Mouse (Mus musculus) C2C12 (cell line): Measurements from ENCODE around the gene Dip2c. TPM values are rescaled to one million over a fixed set of nuclear protein-coding genes. Genes with fewer than 3 reads are reported as not detected.

Experiments used
- H3K27me3 ChIP-seq: one replicate; pipeline ENCODE4 v1.6.1; 2011; ENCODE audit not compliant: control insufficient read depth, insufficient read depth, insufficient read length
- H3K36me3 ChIP-seq: one replicate; pipeline ENCODE4 v1.6.1; 2011; ENCODE audit not compliant: control insufficient read depth, insufficient read depth
- H3K4me3 ChIP-seq: one replicate; pipeline ENCODE4 v1.5.1; 2011; ENCODE audit warnings: mild to moderate bottlenecking, control low read depth; ENCODE audit not compliant: poor library complexity, insufficient read depth, severe bottlenecking
- H3K79me2 ChIP-seq: one replicate; pipeline ENCODE4 v1.6.1; 2011; ENCODE audit not compliant: control insufficient read depth, insufficient read depth
- H3K79me3 ChIP-seq: one replicate; pipeline ENCODE4 v1.6.1; 2011; ENCODE audit warnings: low read depth, control low read depth
- H3ac ChIP-seq: one replicate; pipeline ENCODE3; 2011; ENCODE audit warnings: low read depth; ENCODE audit not compliant: control insufficient read depth, insufficient read length
- CEBPB ChIP-seq: IDR thresholded peaks from one replicate; pipeline ENCODE4 v1.6.1; 2011; ENCODE audit warnings: low read depth, mild to moderate bottlenecking, control low read depth, moderate library complexity
- CTCF ChIP-seq: IDR thresholded peaks from one replicate; pipeline ENCODE4 v1.5.1; 2011; ENCODE audit not compliant: control insufficient read depth, insufficient read depth, insufficient read length
- FOSL1 ChIP-seq: IDR thresholded peaks from one replicate; pipeline ENCODE4 v1.8.0; 2011; ENCODE audit warnings: mild to moderate bottlenecking, low read length; ENCODE audit not compliant: poor library complexity, insufficient read depth, severe bottlenecking
- MAX ChIP-seq: IDR thresholded peaks from one replicate; pipeline ENCODE4 v1.6.1; 2011; ENCODE audit warnings: mild to moderate bottlenecking, control low read depth
- MYOD1 ChIP-seq: IDR thresholded peaks from one replicate; pipeline ENCODE4 v1.6.1; 2011; ENCODE audit warnings: low read depth; ENCODE audit not compliant: control insufficient read depth, insufficient read length
- MYOG ChIP-seq: IDR thresholded peaks from one replicate; pipeline ENCODE4 v1.6.1; 2011; ENCODE audit not compliant: control insufficient read depth, insufficient read length; ENCODE audit errors: extremely low read depth
- USF1 ChIP-seq: IDR thresholded peaks from one replicate; pipeline ENCODE4 v1.6.1; 2011; ENCODE audit warnings: low read depth, mild to moderate bottlenecking, control low read depth, moderate library complexity
- polyA plus RNA-seq: library from polyadenylated mRNA; unstranded; fragments of >200 nt; fragmentation: generic; extraction: Trizol; gene quantifications from one replicate; pipeline ENCODE4 v1.2.1, GENCODE M21; 2012; ENCODE audit warnings: missing spikeins

Gene Dip2c
- polyA plus RNA-seq, 1 experiment, result 4.8 TPM

GRCm38 (mm10) chr13:9663593-9663992 is 387.3 kb downstream of the Dip2c start:
- H3K4me3 ChIP-seq, result no peak overlapping the region
- no peaks in the 10 kb centered on the region for H3K79me2 ChIP-seq
- no peaks in the 10 kb centered on the region for H3K36me3 ChIP-seq
- no peak overlapping the region for H3ac ChIP-seq
- H3K27me3 ChIP-seq, result no peaks in the 10 kb centered on the region
- H3K79me3 ChIP-seq, result no peaks in the 10 kb centered on the region
- TF ChIP-seq CEBPB (no peak), MYOG (no peak), MYOD1 (no peak), MAX (no peak), FOSL1 (no peak), USF1 (no peak), CTCF (no peak)

- H3K79me2 ChIP-seq, result no peaks in the 10 kb centered on the region
- TF ChIP-seq CTCF (no peak), CEBPB (no peak), MYOD1 (no peak), FOSL1 (no peak), MYOG (no peak), MAX (no peak), USF1 (no peak)
- H3K4me3 ChIP-seq, result no peak overlapping the region
- no peaks in the 10 kb centered on the region for H3K27me3 ChIP-seq
- H3K79me3 ChIP-seq, result no peaks in the 10 kb centered on the region
- H3ac ChIP-seq, result no peak overlapping the region
- H3K36me3 ChIP-seq, result no peaks in the 10 kb centered on the region
Measured at GRCm38 (mm10) chr13:9667954-9668496, 391.7 kb downstream of the Dip2c start.

GRCm38 (mm10) chr13:9669246-9669645 is 392.9 kb downstream of the Dip2c start:
- TF ChIP-seq CTCF (no peak), FOSL1 (no peak), USF1 (no peak), MYOD1 (no peak), MAX (no peak), MYOG (no peak), CEBPB (no peak)
- H3K79me3 ChIP-seq, result no peaks in the 10 kb centered on the region

GRCm38 (mm10) chr13:9674126-9674525 is 397.8 kb downstream of the Dip2c start:
- no peaks in the 10 kb centered on the region for H3K79me2 ChIP-seq
- no peak overlapping the region for H3K4me3 ChIP-seq
- TF ChIP-seq CEBPB, result no peak
- TF ChIP-seq MYOD1, result no peak
- no peak for TF ChIP-seq CTCF
- TF ChIP-seq FOSL1, result no peak
- no peak for TF ChIP-seq MAX
- no peak overlapping the region for H3ac ChIP-seq
- H3K27me3 ChIP-seq, result no peaks in the 10 kb centered on the region
- H3K79me3 ChIP-seq, result no peaks in the 10 kb centered on the region
- H3K36me3 ChIP-seq, result no peaks in the 10 kb centered on the region

More at GRCm38 (mm10) chr13:9669246-9669645, 392.9 kb downstream of the Dip2c start:
- Histone ChIP-seq H3K27me3 (no peaks in the 10 kb centered on the region), H3K36me3 (no peaks in the 10 kb centered on the region), H3ac (no peak overlapping the region), H3K79me2 (no peaks in the 10 kb centered on the region), H3K4me3 (no peak overlapping the region)

GRCm38 (mm10) chr13:9681492-9681891 is 405.2 kb downstream of the Dip2c start:
- H3K27me3 ChIP-seq, result no peaks in the 10 kb centered on the region
- H3K4me3 ChIP-seq, result no peak overlapping the region
- no peak overlapping the region for H3ac ChIP-seq
- H3K36me3 ChIP-seq, result peaks cover 8% of the 10 kb centered on the region
- no peaks in the 10 kb centered on the region for H3K79me2 ChIP-seq
- no peak for TF ChIP-seq MYOG
- no peak for TF ChIP-seq FOSL1
- TF ChIP-seq MAX, result no peak
- no peak for TF ChIP-seq MYOD1
- no peak for TF ChIP-seq CEBPB
- TF ChIP-seq USF1, result no peak
- TF ChIP-seq CTCF, result no peak
- no peaks in the 10 kb centered on the region for H3K79me3 ChIP-seq

GRCm38 (mm10) chr13:9683280-9683679 is 407.0 kb downstream of the Dip2c start:
- Histone ChIP-seq H3K79me2 (no peaks in the 10 kb centered on the region), H3K36me3 (peaks cover 24% of the 10 kb centered on the region), H3K27me3 (no peaks in the 10 kb centered on the region), H3K79me3 (no peaks in the 10 kb centered on the region), H3ac (no peak overlapping the region), H3K4me3 (no peak overlapping the region)
- TF ChIP-seq FOSL1, result no peak
- no peak for TF ChIP-seq MYOG
- TF ChIP-seq MYOD1, result no peak
- no peak for TF ChIP-seq MAX
- no peak for TF ChIP-seq USF1
- no peak for TF ChIP-seq CTCF
- TF ChIP-seq CEBPB, result no peak
